Mouse (Mus musculus) Patski (cell line): ENCODE results near the gene Uqcc2. TPM values are rescaled to one million over a fixed set of nuclear protein-coding genes. Genes with fewer than 3 reads are reported as not detected.

Experiments used
- ATAC-seq: fragments of 100-300 bp; one replicate; pipeline ENCODE4 v1.8.0; 2021
- CTCF ChIA-PET: fragments of 350-600 bp; sonication (Branson Sonifier 250); formaldehyde crosslinking; loops from one replicate; lab custom pipeline; 2022; ENCODE audit warnings: inconsistent platforms; lab: Charles Lee
- POLR2A ChIA-PET: fragments of 350-600 bp; sonication (Branson Sonifier 250); formaldehyde crosslinking; loops from one replicate; lab custom pipeline; 2022; ENCODE audit warnings: antibody characterized with exemption, inconsistent platforms; lab: Charles Lee
- DNase-seq: peaks from one replicate; pipeline ENCODE4 v3.0.0-alpha.2; 2011; ENCODE audit warnings: low read depth, low spot score
- H3K27me3 ChIP-seq: fragments of 371-371 bp; one replicate; pipeline ENCODE4 v1.5.1; 2021
- CTCF ChIP-seq: fragments of 100-300 bp; IDR thresholded peaks from one replicate; pipeline ENCODE4 v1.5.1; 2021
- in situ Hi-C: fragments of 300-500 bp; cut with MboI; formaldehyde crosslinking; loops from 3 replicates; pipeline ENCODE4 v1.11.1; 2018; ENCODE audit warnings: low pct_unique_long_range_greater_than_20kb, mixed read lengths
- polyA plus RNA-seq: library from polyadenylated mRNA; unstranded; gene quantifications from one replicate; pipeline ENCODE4 v1.2.3, GENCODE M21; 2021

The Uqcc2 gene
- polyA plus RNA-seq, 1 experiment from 2014 or later = 318 TPM

GRCm38 (mm10) chr17:27173715-27174114 lies 40.0 kb upstream of the Uqcc2 start:
- CTCF ChIA-PET = interaction anchor here (1.5 kb wide), 1 partner anchor 16 kb away, joined by 4 read pairs; no protein-coding TSS in a partner anchor
- in situ Hi-C loops = no loop called here
- POLR2A ChIA-PET = no interaction called here

GRCm38 (mm10) chr17:27172459-27172858 lies 38.7 kb upstream of the Uqcc2 start:
- in situ Hi-C loops = no loop called here
- CTCF ChIA-PET = no interaction called here
- POLR2A ChIA-PET = no interaction called here
- no peak for DNase-seq
- no peak for ATAC-seq
- H3K27me3 ChIP-seq = no peaks in the 10 kb centered on the region
- TF ChIP-seq CTCF = no peak

More at GRCm38 (mm10) chr17:27173715-27174114, 40.0 kb upstream of the Uqcc2 start:
- TF ChIP-seq CTCF = no peak
- ATAC-seq (no peak), DNase-seq (no peak)
- H3K27me3 ChIP-seq = no peaks in the 10 kb centered on the region

- no peak for TF ChIP-seq CTCF
- in situ Hi-C loops = no loop called here
- ATAC-seq (no peak), DNase-seq (no peak)
- ChIA-PET CTCF (interaction anchor here (1.3 to 3.0 kb wide), 3 partner anchors 9 to 19 kb away, joined by 4 to 9 read pairs (median 4); no protein-coding TSS in a partner anchor), POLR2A (no interaction called here)
- no peaks in the 10 kb centered on the region for H3K27me3 ChIP-seq
These were observed 37.4 kb upstream of the Uqcc2 start for GRCm38 (mm10) chr17:27171121-27171520.

- H3K27me3 ChIP-seq = no peaks in the 10 kb centered on the region
- no peak for ATAC-seq
- TF ChIP-seq CTCF = no peak
- DNase-seq = no peak
- in situ Hi-C loops = no loop called here
- ChIA-PET CTCF (interaction anchor here (0.9 to 3.0 kb wide), 7 partner anchors 10 to 28 kb away, joined by 3 to 9 read pairs (median 4); no protein-coding TSS in a partner anchor), POLR2A (no interaction called here)
These were observed 36.4 kb upstream of the Uqcc2 start for GRCm38 (mm10) chr17:27169952-27170695.

GRCm38 (mm10) chr17:27168569-27168968 lies 34.9 kb upstream of the Uqcc2 start:
- ATAC-seq (no peak), DNase-seq (no peak)
- H3K27me3 ChIP-seq = no peaks in the 10 kb centered on the region
- no peak for TF ChIP-seq CTCF
- POLR2A ChIA-PET = no interaction called here
- CTCF ChIA-PET = interaction anchor here (1.5 to 3.0 kb wide), 2 partner anchors 10 to 22 kb away, joined by 3 to 9 read pairs; no protein-coding TSS in a partner anchor
- in situ Hi-C loops = no loop called here

GRCm38 (mm10) chr17:27167545-27167944 lies 33.8 kb upstream of the Uqcc2 start, which contains the start of gene Ip6k3:
Gene Ip6k3, minus strand, starts transcription at chr17:27167795.
- ChIA-PET POLR2A (no interaction called here), CTCF (interaction anchor here (1.5 kb wide), 1 partner anchor 9 kb away, joined by 3 read pairs; no protein-coding TSS in a partner anchor)
- no peaks in the 10 kb centered on the region for H3K27me3 ChIP-seq
- no peak for TF ChIP-seq CTCF
- in situ Hi-C loops = no loop called here
- DNase-seq = no peak
- no peak for ATAC-seq

GRCm38 (mm10) chr17:27166901-27167300 lies 33.2 kb upstream of the Uqcc2 start:
- CTCF ChIA-PET = no interaction called here
- TF ChIP-seq CTCF = no peak
- POLR2A ChIA-PET = no interaction called here
- no peaks in the 10 kb centered on the region for H3K27me3 ChIP-seq
- in situ Hi-C loops = no loop called here
- DNase-seq (no peak), ATAC-seq (no peak)

GRCm38 (mm10) chr17:27165054-27165773 lies 31.5 kb upstream of the Uqcc2 start:
- no peak for TF ChIP-seq CTCF
- ChIA-PET POLR2A (no interaction called here), CTCF (interaction anchor here (0.7 to 1.0 kb wide), 2 partner anchors 22 to 34 kb away, joined by 3 read pairs; no protein-coding TSS in a partner anchor)
- no peak for DNase-seq
- ATAC-seq = no peak
- H3K27me3 ChIP-seq = no peaks in the 10 kb centered on the region
- in situ Hi-C loops = no loop called here

GRCm38 (mm10) chr17:27160905-27161304 lies 27.2 kb upstream of the Uqcc2 start:
- in situ Hi-C loops = no loop called here
- TF ChIP-seq CTCF = no peak
- ChIA-PET CTCF (interaction anchor here (1.0 kb wide), 1 partner anchor 10 kb away, joined by 3 read pairs; no protein-coding TSS in a partner anchor), POLR2A (no interaction called here)
- DNase-seq (no peak), ATAC-seq (no peak)
- no peaks in the 10 kb centered on the region for H3K27me3 ChIP-seq

GRCm38 (mm10) chr17:27159169-27159568 lies 25.5 kb upstream of the Uqcc2 start:
- ATAC-seq (no peak), DNase-seq (no peak)
- no peak for TF ChIP-seq CTCF
- no peaks in the 10 kb centered on the region for H3K27me3 ChIP-seq
- ChIA-PET CTCF (interaction anchor here (1.1 to 1.6 kb wide), 3 partner anchors 11 to 25 kb away, joined by 4 read pairs; partner anchors contain the start of gene Uqcc2), POLR2A (no interaction called here)
- in situ Hi-C loops = no loop called here
